Mouse (Mus musculus) NIH3T3 (cell line): ENCODE data around the gene Tsks.

ENCODE experiments used
- DNase-seq: peaks from one replicate; pipeline ENCODE4 v3.0.0-alpha.2; 2012; ENCODE audit warnings: low read depth

Tsks gene

GRCm38 (mm10) chr7:44978300-44978699 is 35.3 kb downstream of the Tsks start:
- no peak for DNase-seq

DNA sequence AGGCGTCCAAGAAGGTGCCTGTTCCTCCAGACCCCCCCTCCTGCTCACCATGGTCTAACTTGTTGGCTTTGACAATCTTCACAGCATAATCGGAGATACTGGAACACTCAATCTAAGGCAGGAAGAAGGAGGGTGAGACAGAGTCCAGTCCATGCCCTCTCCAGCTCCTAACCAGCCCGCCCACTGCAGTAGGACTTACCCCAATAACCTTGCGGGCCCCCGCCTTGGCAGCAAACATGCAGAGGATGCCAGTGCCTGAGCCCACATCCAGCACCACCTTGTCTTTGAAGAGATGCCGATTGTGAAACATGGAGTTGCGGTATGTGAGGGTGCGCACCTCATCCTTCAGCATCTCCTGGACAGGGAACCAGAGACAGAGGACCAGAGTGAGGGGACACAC is 38.5 kb downstream of the Tsks start:
- DNase-seq = no peak

GRCm38 (mm10) chr7:44983085-44983484 is 40.1 kb downstream of the Tsks start:
- peak; percentile 92 for DNase-seq

DNA sequence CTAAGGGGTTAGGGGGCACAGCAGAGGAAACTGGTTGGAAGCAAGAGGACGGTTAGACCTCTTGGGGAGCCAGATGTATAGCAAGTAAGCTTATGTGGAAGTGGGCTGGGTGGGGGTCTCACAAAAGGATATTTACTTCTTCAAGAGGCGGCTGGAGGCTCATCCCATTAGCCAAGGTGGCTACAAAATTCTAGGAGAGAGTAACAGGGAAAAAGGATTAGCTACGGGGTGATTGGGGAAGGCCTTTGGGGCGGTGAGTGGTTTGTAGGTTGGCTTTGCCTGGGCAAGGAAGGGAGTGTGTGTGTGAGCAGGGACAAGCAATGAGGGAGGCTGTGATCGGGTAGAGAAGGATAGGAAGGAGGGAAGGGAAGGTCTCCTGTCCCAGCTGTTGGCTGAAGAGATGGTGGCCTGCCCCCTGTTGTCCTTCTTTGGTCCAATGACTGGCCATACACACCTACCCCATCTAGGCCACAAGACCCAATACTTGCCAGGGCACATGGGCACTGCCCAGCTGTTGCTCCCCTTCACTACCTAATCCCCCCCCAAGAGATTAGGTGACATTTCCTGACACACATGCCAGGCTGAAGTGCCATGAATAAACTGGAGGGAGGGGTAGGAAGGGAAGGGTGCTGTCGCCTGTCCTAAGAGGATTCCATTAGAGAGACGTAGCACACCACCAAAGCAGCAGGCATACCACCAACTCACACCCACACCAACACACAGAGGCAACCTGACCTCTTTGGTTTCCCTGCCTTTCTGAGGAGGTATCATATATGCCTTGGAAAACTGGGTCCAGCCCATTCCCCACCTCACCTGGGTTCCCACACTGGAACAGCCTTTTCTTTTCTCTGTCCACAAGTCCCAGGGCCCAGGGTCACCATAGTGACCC is 41.2 kb downstream of the Tsks start:
- DNase-seq = no peak

GRCm38 (mm10) chr7:44984833-44985164 is 41.8 kb downstream of the Tsks start:
- no peak for DNase-seq

DNA sequence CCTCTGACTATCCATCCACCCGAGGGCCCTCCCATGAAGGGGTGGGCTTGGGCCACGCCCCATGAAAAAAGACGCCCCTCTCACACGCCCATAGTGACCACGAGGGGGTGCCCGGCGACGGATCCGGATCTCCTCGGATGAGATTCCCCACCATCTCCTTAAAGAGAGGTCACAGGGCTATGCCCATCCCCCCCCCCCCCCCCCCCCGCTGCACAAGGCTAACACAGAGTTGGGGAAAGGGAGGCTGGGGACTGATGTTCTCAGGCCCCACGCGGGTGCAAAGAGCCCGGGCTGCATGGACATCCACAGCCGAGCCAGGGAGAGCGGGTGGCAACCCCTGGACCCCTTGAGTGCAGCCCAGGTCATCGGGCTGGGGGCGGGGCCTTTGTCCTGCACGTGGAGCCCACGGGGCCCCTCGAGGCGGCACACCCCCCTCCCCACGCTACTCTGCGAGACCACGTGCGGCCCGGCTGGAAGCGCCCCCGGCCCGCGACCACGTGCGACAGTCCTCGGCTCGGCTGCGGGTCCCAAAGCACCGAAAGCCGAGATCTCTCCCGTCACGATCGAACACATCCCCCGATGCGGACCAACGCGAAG is 42.7 kb downstream of the Tsks start:
- peak; percentile 84 for DNase-seq

DNA sequence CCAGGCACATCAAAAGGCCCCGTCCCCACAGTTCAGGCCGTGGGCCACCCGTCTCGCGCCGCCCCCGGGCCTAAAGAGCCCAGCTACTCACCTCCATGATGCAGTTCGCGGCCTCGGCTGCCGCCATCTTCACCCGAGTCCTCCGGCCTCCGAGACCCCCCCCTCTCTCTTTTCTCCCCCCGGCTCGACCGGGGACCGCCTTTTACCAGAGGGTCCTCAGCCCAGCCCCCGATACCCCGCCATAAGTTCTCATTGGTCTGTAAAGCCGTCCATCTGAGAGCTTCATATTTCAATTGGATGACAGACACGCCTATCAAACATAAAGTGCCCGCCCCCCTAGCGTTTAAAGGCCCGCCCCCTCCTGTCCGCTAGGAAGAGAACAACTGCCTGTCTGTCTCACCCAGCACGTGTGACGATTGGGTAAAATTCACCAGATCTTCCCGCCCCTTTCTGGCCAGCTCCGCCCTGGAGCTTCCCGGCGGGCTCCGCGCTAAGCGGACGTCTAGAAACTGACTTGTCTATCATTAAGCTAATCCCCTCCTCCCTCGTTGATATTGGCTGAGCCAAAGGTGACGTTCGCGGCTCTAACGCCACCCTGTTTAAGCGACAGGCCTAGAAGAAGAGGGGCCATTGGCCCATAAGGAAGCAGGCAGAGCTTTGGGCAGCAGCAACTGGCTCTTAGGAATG is 43.3 kb downstream of the Tsks start, which contains the start of gene Prmt1:
TSS of gene Prmt1 (minus strand) at position 377 of the 687 bp plus-strand sequence.
- peak; percentile 99 for DNase-seq

- DNase-seq = no peak
These were observed 44.1 kb downstream of the Tsks start for GRCm38 (mm10) chr7:44986879-44987718.

- no peak for DNase-seq
These were observed 53.7 kb downstream of the Tsks start for GRCm38 (mm10) chr7:44996672-44997071.

- DNase-seq = peak; percentile 99
These were observed 54.4 kb downstream of the Tsks start, which contains the start of gene Irf3 for GRCm38 (mm10) chr7:44997231-44997939. Gene Irf3, plus strand, starts transcription at chr7:44997648.

DNA sequence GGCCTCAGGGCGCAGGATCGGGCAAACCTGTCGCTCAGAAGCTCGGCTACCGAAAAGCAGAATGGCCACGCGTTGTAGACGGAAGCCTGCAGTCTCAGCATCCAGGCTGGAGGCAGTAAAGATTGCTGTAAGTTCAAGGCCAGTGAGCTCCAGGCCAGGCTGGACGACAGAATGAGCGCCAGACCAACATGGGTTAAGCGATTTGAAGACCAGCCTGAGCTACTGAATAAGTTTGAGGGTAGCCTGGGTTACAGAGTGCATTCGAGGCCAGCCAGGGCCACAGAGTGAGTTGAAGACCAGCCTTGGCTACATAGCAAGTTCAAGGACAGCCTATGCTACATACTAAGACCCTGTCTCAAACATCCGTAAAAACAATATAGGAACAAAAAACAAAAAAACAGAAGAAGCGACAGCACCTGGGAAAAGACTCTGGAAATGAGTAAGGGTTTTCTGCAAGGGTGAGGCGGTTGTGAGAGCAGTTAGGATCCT is 55.0 kb downstream of the Tsks start:
- DNase-seq = no peak

DNA sequence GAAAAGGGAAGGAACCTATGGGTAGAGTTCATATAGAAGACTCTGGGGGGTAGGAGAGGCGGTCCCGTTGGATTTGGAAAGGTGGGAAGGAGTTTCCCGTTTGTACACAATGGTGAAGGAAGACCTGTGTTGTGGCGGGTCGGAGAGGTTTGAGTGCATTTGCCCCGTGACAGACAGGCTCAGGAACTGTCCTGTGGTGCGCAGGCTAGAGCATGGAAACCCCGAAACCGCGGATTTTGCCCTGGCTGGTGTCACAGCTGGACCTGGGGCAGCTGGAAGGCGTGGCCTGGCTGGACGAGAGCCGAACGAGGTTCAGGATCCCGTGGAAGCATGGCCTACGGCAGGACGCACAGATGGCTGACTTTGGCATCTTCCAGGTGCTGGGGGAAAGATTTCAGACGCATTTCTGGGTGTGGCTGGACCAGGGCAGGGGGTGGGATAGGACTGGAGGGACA is 55.5 kb downstream of the Tsks start, which contains the start of gene Bcl2l12:
TSS of gene Bcl2l12 (minus strand) at position 212 of the 455 bp plus-strand sequence.
- DNase-seq = peak; percentile 78

- DNase-seq = no peak
These were observed 56.7 kb downstream of the Tsks start for GRCm38 (mm10) chr7:44999753-45000152.

GRCm38 (mm10) chr7:45000539-45001114 is 57.6 kb downstream of the Tsks start:
- peak; percentile 16 for DNase-seq

DNA sequence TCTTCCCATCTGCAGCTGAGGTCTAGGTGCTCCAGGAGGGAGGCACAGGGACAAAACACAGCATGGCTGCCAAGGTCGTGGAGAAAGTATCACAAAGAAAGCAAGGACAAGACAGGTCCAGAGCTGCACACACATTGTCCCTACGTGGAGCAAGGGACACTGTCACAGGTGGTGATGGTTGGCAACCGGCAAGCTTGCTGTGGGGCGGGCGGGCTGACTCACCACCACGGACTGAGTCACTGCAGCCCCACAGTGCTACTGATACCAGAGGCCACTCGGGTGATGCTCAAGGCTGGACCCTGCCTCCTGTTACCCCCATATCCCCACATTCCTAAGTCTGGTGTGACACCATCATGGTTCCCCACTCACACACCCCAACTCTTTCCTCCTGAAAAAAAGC is 59.4 kb downstream of the Tsks start:
- DNase-seq = no peak

- DNase-seq = no peak
These were observed 61.5 kb downstream of the Tsks start for GRCm38 (mm10) chr7:45004546-45004945.

DNA sequence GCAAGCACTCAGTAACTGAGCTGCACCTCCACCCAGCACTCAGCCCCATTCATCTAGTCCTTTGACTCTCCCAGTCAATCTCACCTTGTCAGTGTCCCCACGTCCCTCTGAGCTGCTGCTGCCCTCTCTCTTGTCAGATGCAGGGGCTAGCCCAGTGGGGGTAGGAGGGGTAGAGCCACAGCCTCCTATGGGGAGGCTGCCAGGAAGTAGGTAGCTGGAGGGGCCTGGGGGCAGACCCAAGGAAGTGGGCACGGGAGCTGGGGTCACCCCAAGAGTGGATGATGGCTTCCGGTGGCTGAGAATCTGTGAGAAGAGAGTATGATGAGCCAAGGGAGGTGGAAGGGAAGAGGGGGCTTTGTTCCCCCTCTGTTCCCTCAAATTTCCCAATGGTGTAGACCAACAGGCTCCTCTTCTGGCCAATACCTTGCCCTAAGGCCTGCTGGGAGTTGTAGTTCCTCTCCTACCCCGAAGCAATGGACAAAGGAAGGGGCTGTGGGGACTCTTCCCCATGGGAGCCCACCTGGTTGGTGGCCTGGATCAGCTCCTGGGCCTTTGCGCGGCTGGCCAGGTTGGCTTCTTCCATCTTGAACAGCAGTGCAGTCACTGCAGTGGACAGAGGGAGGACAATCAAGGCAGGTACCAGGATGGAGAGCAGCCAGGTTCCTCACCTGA is 62.5 kb downstream of the Tsks start:
- DNase-seq = no peak

- no peak for DNase-seq
These were observed 63.5 kb downstream of the Tsks start for GRCm38 (mm10) chr7:45006503-45006902.

GRCm38 (mm10) chr7:45007141-45007540 is 64.1 kb downstream of the Tsks start:
- no peak for DNase-seq
